Mouse (Mus musculus): Measurements from ENCODE around the gene Ins2.

DNA sequence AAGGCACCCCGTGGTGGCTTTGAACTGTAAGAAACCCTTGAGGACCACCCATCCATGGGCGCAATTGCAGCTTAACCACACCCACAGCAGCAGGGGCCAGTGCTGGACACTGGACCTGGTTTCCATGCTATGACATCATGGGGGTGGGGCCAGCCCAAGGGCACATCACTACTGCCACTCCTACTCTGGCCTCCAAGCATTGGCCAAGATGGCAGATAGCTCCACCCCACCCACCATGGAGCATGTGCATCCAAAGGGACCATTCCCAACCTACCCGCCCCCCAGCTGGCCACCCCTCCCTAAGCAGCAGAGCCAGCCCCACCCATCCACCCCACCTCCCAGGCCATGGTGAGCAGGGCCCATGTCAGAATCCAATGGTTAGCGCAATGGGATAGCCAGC, 87.1 kb downstream of the Ins2 start:
- TF ChIP-seq CTCF (IDR thresholded peaks at IDR 0.05; ENCODE audit: control insufficient read depth, insufficient read depth, insufficient read length) (no peak), FOSL1 (IDR thresholded peaks at IDR 0.05; ENCODE audit: insufficient read depth, low read length, poor library complexity, severe bottlenecking) (no peak), MYOD1 (IDR thresholded peaks at IDR 0.05; ENCODE audit: control insufficient read depth, insufficient read length, low read depth) (no peak), CEBPB (IDR thresholded peaks at IDR 0.05; ENCODE audit: low read depth) (no peak), USF1 (IDR thresholded peaks at IDR 0.05; ENCODE audit: low read depth) (no peak), MYOG (IDR thresholded peaks at IDR 0.05; ENCODE audit: control insufficient read depth, extremely low read depth, insufficient read length) (no peak), MAX (IDR thresholded peaks at IDR 0.05) (no peak)

Measured in C2C12 (cell line).